Mouse (Mus musculus): ENCODE data around the gene Pheta2. TPM values are rescaled to one million over a fixed set of nuclear protein-coding genes. Genes with fewer than 3 reads are reported as not detected.
"Not testable (repeated sequence)": the region's sequence is repeated elsewhere in the genome, so short reads cannot be mapped to it uniquely, and the experiment has no call there.

Pheta2 gene
- polyA plus RNA-seq, 1 experiment from 2014 or later = 17.5 TPM

- Histone ChIP-seq H3K4me2 (ENCODE audit: low read depth, low read length) (no peak overlapping the region), H3K4me3 (replicated peaks; ENCODE audit: low read length) (no peak overlapping the region), H3K9ac (ENCODE audit: low read length) (no peak overlapping the region), H3K27me3 (ENCODE audit: control insufficient read depth, insufficient read depth, low read length) (no peaks in the 10 kb centered on the region), H3K4me1 (ENCODE audit: control insufficient read depth, insufficient read depth, low read length) (peaks cover 14% of the 10 kb centered on the region), H3K9me3 (replicated peaks; ENCODE audit: control insufficient read depth, low read length) (no peaks in the 10 kb centered on the region; the same call in 1 of the 2 replicates), H3K27ac (ENCODE audit: low read length) (no peak overlapping the region), H3K36me3 (ENCODE audit: control insufficient read depth, insufficient read depth, low read length) (no peaks in the 10 kb centered on the region)
- WGBS = 75% methylated on average over 2 of the region's 2 CpGs
- no peak for ATAC-seq (ENCODE audit: insufficient read depth, low FRiP score)
Measured at GRCm38 (mm10) chr15:82382441-82382840, 43.7 kb downstream of the Pheta2 start.

GRCm38 (mm10) chr15:82385729-82386128, 47.0 kb downstream of the Pheta2 start:
- H3K36me3 ChIP-seq (ENCODE audit: control insufficient read depth, insufficient read depth, low read length) = no peaks in the 10 kb centered on the region
- H3K9ac ChIP-seq (ENCODE audit: low read length) = no peak overlapping the region
- peaks cover 2% of the 10 kb centered on the region; the same call in 1 of the 2 replicates for H3K4me1 ChIP-seq (ENCODE audit: control insufficient read depth, insufficient read depth, low read length)
- H3K27me3 ChIP-seq (ENCODE audit: control insufficient read depth, insufficient read depth, low read length) = no peaks in the 10 kb centered on the region
- H3K9me3 ChIP-seq (replicated peaks; ENCODE audit: control insufficient read depth, low read length) = no peaks in the 10 kb centered on the region; the same call in 1 of the 2 replicates
- 64% methylated on average over 2 of the region's 2 CpGs for WGBS
- no peak for ATAC-seq (ENCODE audit: insufficient read depth, low FRiP score)
- H3K4me3 ChIP-seq (replicated peaks; ENCODE audit: low read length) = no peak overlapping the region
- no peak overlapping the region for H3K4me2 ChIP-seq (ENCODE audit: low read depth, low read length)
- no peak overlapping the region for H3K27ac ChIP-seq (ENCODE audit: low read length)

GRCm38 (mm10) chr15:82389916-82390315, 51.2 kb downstream of the Pheta2 start:
- H3K27me3 ChIP-seq (ENCODE audit: control insufficient read depth, insufficient read depth, low read length); H3K27ac ChIP-seq (ENCODE audit: low read length); H3K4me3 ChIP-seq (replicated peaks; ENCODE audit: low read length); H3K4me1 ChIP-seq (ENCODE audit: control insufficient read depth, insufficient read depth, low read length); H3K9me3 ChIP-seq (replicated peaks; ENCODE audit: control insufficient read depth, low read length); ATAC-seq (ENCODE audit: insufficient read depth, low FRiP score); H3K4me2 ChIP-seq (ENCODE audit: low read depth, low read length); H3K9ac ChIP-seq (ENCODE audit: low read length); H3K36me3 ChIP-seq (ENCODE audit: control insufficient read depth, insufficient read depth, low read length): not testable (repeated sequence)
- WGBS = 87% methylated on average over 10 of the region's 10 CpGs

- WGBS = 90% methylated on average over 2 of the region's 2 CpGs
- H3K4me2 ChIP-seq (ENCODE audit: low read depth, low read length); H3K9me3 ChIP-seq (replicated peaks; ENCODE audit: control insufficient read depth, low read length): not testable (repeated sequence)
Measured at GRCm38 (mm10) chr15:82393922-82394321, 55.2 kb downstream of the Pheta2 start, which contains the start of gene Cyp2d11. Gene Cyp2d11 (minus strand): TSS chr15:82394022.

More at GRCm38 (mm10) chr15:82393922-82394321, 55.2 kb downstream of the Pheta2 start, which contains the start of gene Cyp2d11:
- H3K27ac ChIP-seq (ENCODE audit: low read length); H3K36me3 ChIP-seq (ENCODE audit: control insufficient read depth, insufficient read depth, low read length); H3K4me1 ChIP-seq (ENCODE audit: control insufficient read depth, insufficient read depth, low read length); H3K27me3 ChIP-seq (ENCODE audit: control insufficient read depth, insufficient read depth, low read length); H3K9ac ChIP-seq (ENCODE audit: low read length); H3K4me3 ChIP-seq (replicated peaks; ENCODE audit: low read length); ATAC-seq (ENCODE audit: insufficient read depth, low FRiP score): not testable (repeated sequence)

Small RNA genes within 50 kb of the gene (microRNA-seq; reads per million reads assigned to microRNA genes)
- not detected for gene Mir7684

Other genes with a start within 250 kb of the Pheta2 start
- 15.9 and 17.2 TPM in 2 replicates for gene Ccdc134, start 211.0 kb upstream of the Pheta2 start, polyA plus RNA-seq (2015; fragmentation: Nextera tagmentation; extraction: Ambion mirVana)
- 161 and 169 TPM in 2 replicates for gene Srebf2, start 191.8 kb upstream of the Pheta2 start, polyA plus RNA-seq (2015; fragmentation: Nextera tagmentation; extraction: Ambion mirVana)
- gene Shisa8, start 126.1 kb upstream of the Pheta2 start, polyA plus RNA-seq (2015; fragmentation: Nextera tagmentation; extraction: Ambion mirVana) = not detected in 2 replicates
- gene Tnfrsf13c, start 114.6 kb upstream of the Pheta2 start, polyA plus RNA-seq (2015; fragmentation: Nextera tagmentation; extraction: Ambion mirVana) = 0.10 TPM in 1 of 2 replicates, not detected in the other
- 44.4 and 51.6 TPM in 2 replicates for gene Cenpm, start 94.2 kb upstream of the Pheta2 start, polyA plus RNA-seq (2015; fragmentation: Nextera tagmentation; extraction: Ambion mirVana)
- gene 1500009C09Rik, start 86.5 kb upstream of the Pheta2 start, polyA plus RNA-seq (2015; fragmentation: Nextera tagmentation; extraction: Ambion mirVana) = not detected in 2 replicates
- 6.1 and 6.8 TPM in 2 replicates for gene Sept3, start 64.0 kb upstream of the Pheta2 start, polyA plus RNA-seq (2015; fragmentation: Nextera tagmentation; extraction: Ambion mirVana)
- 0.09 and 0.26 TPM in 2 replicates for gene Wbp2nl, start 40.0 kb upstream of the Pheta2 start, polyA plus RNA-seq (2015; fragmentation: Nextera tagmentation; extraction: Ambion mirVana)
- gene Naga, start within 50 bp of the Pheta2 start, polyA plus RNA-seq (2015; fragmentation: Nextera tagmentation; extraction: Ambion mirVana) = 99.0 and 116 TPM in 2 replicates
- 278 and 284 TPM in 2 replicates for gene Smdt1, start within 50 bp of the Pheta2 start, polyA plus RNA-seq (2015; fragmentation: Nextera tagmentation; extraction: Ambion mirVana)
- gene Ndufa6, start 15.4 kb downstream of the Pheta2 start, polyA plus RNA-seq (2015; fragmentation: Nextera tagmentation; extraction: Ambion mirVana) = 352 and 428 TPM in 2 replicates
- gene Cyp2d22, start 41.3 kb downstream of the Pheta2 start, polyA plus RNA-seq (2015; fragmentation: Nextera tagmentation; extraction: Ambion mirVana) = 12.6 and 16.4 TPM in 2 replicates
- gene Cyp2d11, start 55.1 kb downstream of the Pheta2 start, polyA plus RNA-seq (2015; fragmentation: Nextera tagmentation; extraction: Ambion mirVana) = not detected in 2 replicates
- 1.8 and 2.6 TPM in 2 replicates for gene Cyp2d10, start 68.3 kb downstream of the Pheta2 start, polyA plus RNA-seq (2015; fragmentation: Nextera tagmentation; extraction: Ambion mirVana)
- 0.39 TPM in 1 of 2 replicates, not detected in the other for gene Cyp2d9, start 94.5 kb downstream of the Pheta2 start, polyA plus RNA-seq (2015; fragmentation: Nextera tagmentation; extraction: Ambion mirVana)
- gene Cyp2d12, start 216.1 kb downstream of the Pheta2 start, polyA plus RNA-seq (2015; fragmentation: Nextera tagmentation; extraction: Ambion mirVana) = not detected in 2 replicates